Mouse (Mus musculus) hindbrain, postnatal 0 days (tissue): Measurements from ENCODE around the gene Garem2. TPM values are rescaled to one million over a fixed set of nuclear protein-coding genes. Genes with fewer than 3 reads are reported as not detected.

ENCODE experiments used
- ATAC-seq: fragments of 200-750 bp; cut with Nextera tagmentation; 2 replicates; pipeline ENCODE4 v1.8.0; 2017; ENCODE audit warnings: mild to moderate bottlenecking, moderate TSS enrichment, moderate library complexity
- DNase-seq: peaks from one replicate; pipeline ENCODE4 v3.0.0-alpha.2; 2015; ENCODE audit warnings: low spot score
- H3K27ac ChIP-seq: fragments of 300-500 bp; sonication (generic); 2 replicates; pipeline ENCODE4 v1.5.1; 2014; ENCODE audit warnings: mild to moderate bottlenecking
- H3K27me3 ChIP-seq: fragments of 300-500 bp; sonication (generic); 2 replicates; pipeline ENCODE4 v1.6.1; 2014; ENCODE audit warnings: low read length, mixed read lengths; ENCODE audit not compliant: insufficient read depth
- H3K36me3 ChIP-seq: fragments of 300-500 bp; sonication (generic); 2 replicates; pipeline ENCODE4 v1.6.1; 2014; ENCODE audit warnings: low read length, mixed read lengths; ENCODE audit not compliant: insufficient read depth
- H3K4me1 ChIP-seq: fragments of 300-500 bp; sonication (generic); 2 replicates; pipeline ENCODE4 v1.6.1; 2014; ENCODE audit warnings: antibody characterized with exemption, low read length, mixed read lengths; ENCODE audit not compliant: insufficient read depth
- H3K4me2 ChIP-seq: fragments of 300-500 bp; sonication (generic); 2 replicates; pipeline ENCODE4 v1.6.1; 2014; ENCODE audit warnings: low read depth, mild to moderate bottlenecking, low read length, moderate library complexity, mixed read lengths
- H3K4me3 ChIP-seq: fragments of 300-500 bp; sonication (generic); 2 replicates; pipeline ENCODE4 v1.5.1; 2014; ENCODE audit warnings: low read length
- H3K9ac ChIP-seq: fragments of 300-500 bp; sonication (generic); replicated peaks from 2 replicates; pipeline ENCODE4 v1.6.1; 2014; ENCODE audit warnings: mild to moderate bottlenecking, low read length, moderate library complexity, mixed read lengths
- H3K9me3 ChIP-seq: fragments of 300-500 bp; sonication (generic); 2 replicates; pipeline ENCODE4 v1.6.1; 2016; ENCODE audit warnings: low read length, mixed read lengths
- CTCF ChIP-seq: IDR thresholded peaks from 2 replicates; pipeline ENCODE4 v1.5.1; 2016; ENCODE audit warnings: antibody characterized with exemption, control low read depth, low read depth
- WGBS: fragments of 180-500 bp; shearing (Covaris S2); extraction: QIAGEN DNeasy Blood & Tissue Kit; methylation state at CpG from one replicate; pipeline ENCODE4 v1.1.7; 2014; 5-methylcytosine and 5-hydroxymethylcytosine counted together
- polyA plus RNA-seq: library from polyadenylated mRNA; unstranded; fragments of >200 nt; fragmentation: Nextera tagmentation; extraction: Ambion mirVana; gene quantifications from 2 replicates; pipeline ENCODE4 v1.2.1, GENCODE M21; 2015
- total RNA-seq: library from RNA; depleted of rRNA; stranded (reverse); fragments of >200 nt; gene quantifications from 2 replicates; pipeline ENCODE4 v1.2.3, GENCODE M21; 2014

Garem2 gene
- total and polyA plus RNA-seq, 2 experiments from 2014 or later: 9.7 to 26.7 TPM

- under 1% methylated on average over 53 of the region's 53 CpGs for WGBS
- TF ChIP-seq CTCF: peak; percentile 46
- H3K27ac ChIP-seq: peak within 1 kb of the TSS; percentile 91
- 0 out of 2 replicates have a peak, but pooled peaks cover 2% of the 10 kb centered on the region for H3K4me1 ChIP-seq
- no peaks in the 10 kb centered on the region for H3K27me3 ChIP-seq
- peak within 1 kb of the TSS; percentile 82 for H3K9ac ChIP-seq
- H3K36me3 ChIP-seq: no peaks in the 10 kb centered on the region
- peak; percentile 93 for ATAC-seq
- peak; percentile 94 for DNase-seq
- H3K4me3 ChIP-seq: peak within 1 kb of the TSS; percentile 98
- H3K4me2 ChIP-seq: peak within 1 kb of the TSS; percentile 76
- H3K9me3 ChIP-seq: no peaks in the 10 kb centered on the region
These were observed 49.8 kb downstream of the Garem2 start, which contains the start of the genes Hadha and Hadhb for GRCm38 (mm10) chr5:30154474-30155394. Gene Hadha, minus strand, starts transcription at chr5:30155162. Gene Hadhb, plus strand, starts transcription at chr5:30155248.

DNA sequence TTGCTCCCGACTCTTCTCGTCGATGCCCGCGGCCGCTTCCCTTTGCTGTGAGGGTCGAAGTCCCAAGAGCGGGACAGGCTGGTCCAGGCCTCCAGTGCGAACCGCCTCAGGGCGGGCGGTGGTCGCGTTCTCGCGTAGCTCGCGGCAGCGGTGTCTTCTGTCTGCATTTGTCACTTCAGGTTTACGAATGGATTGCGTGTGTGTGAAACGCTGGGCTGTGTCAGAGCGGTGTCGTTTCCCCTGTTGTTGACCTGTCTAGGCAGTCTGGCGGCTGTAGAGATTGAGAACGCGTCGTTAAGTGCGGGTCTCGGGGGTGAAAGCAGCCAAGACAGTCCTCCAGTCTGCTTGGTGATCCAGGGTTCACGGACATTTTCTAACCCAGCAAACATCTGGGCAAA, 50.4 kb downstream of the Garem2 start:
- Histone ChIP-seq H3K36me3 (no peaks in the 10 kb centered on the region), H3K27ac (peak overlapping the region; percentile 91), H3K4me3 (peak overlapping the region; percentile 98), H3K4me2 (peak overlapping the region; percentile 76), H3K27me3 (no peaks in the 10 kb centered on the region), H3K4me1 (0 out of 2 replicates have a peak, but pooled peaks cover 2% of the 10 kb centered on the region), H3K9ac (peak overlapping the region; percentile 82), H3K9me3 (no peaks in the 10 kb centered on the region)
- no peak for TF ChIP-seq CTCF
- WGBS: under 1% methylated on average over 31 of the region's 31 CpGs
- ATAC-seq (peak; percentile 79), DNase-seq (no peak)

DNA sequence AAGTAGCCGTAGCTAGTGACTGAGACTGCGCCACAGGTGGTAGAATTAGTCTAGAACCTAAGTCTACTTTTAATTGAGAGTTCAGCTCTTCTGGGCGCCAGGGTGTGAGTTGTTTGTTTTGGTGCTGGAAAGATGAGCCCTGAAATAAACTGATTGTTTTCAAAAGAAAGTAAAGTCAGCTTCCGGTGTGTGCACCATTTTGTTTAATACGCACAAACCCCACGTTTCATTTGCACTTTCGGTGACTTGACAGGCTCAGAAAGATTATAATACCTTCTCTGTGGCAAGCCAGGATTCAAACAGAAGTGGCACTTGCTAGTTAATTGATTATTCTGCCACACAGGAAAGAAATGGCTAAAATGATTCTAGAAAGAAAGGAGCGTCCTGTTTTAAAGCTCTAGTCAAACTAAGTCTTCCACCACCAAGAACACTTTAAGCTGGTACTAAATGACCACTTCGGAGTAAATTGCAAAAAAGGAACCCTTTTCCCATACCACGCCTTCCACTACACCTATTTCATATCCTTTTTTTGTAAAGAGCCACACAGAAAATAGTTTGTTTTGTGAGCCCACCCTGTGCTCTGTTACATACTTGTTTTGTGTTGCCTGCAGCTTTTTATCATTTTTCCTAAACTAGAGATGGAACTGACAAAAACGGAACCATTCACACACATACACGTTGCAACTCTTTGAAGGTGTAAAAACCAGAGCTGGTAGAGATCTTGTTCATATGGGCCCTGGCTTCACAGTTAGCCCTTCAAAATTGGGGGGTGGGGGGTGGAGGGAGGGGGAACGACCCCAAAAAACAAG, 51.1 kb downstream of the Garem2 start:
- Histone ChIP-seq H3K9ac (peak overlapping the region; percentile 82), H3K4me3 (peak overlapping the region; percentile 98), H3K36me3 (no peaks in the 10 kb centered on the region), H3K27ac (peak overlapping the region; percentile 91), H3K4me1 (0 out of 2 replicates have a peak, but pooled peaks cover 2% of the 10 kb centered on the region), H3K27me3 (no peaks in the 10 kb centered on the region), H3K4me2 (peak overlapping the region; percentile 76), H3K9me3 (no peaks in the 10 kb centered on the region)
- 34% methylated on average over 13 of the region's 13 CpGs for WGBS
- DNase-seq (peak; percentile 45), ATAC-seq (no peak)
- no peak for TF ChIP-seq CTCF

- no peak overlapping the region for H3K4me3 ChIP-seq
- ATAC-seq (no peak), DNase-seq (no peak)
- 80% methylated on average over 6 of the region's 6 CpGs for WGBS
- no peak for TF ChIP-seq CTCF
- no peaks in the 10 kb centered on the region for H3K9me3 ChIP-seq
- no peak overlapping the region for H3K27ac ChIP-seq
- no peaks in the 10 kb centered on the region for H3K27me3 ChIP-seq
- H3K36me3 ChIP-seq: no peaks in the 10 kb centered on the region
- no peak overlapping the region for H3K9ac ChIP-seq
- no peaks in the 10 kb centered on the region for H3K4me1 ChIP-seq
- no peak overlapping the region for H3K4me2 ChIP-seq
These were observed 54.6 kb downstream of the Garem2 start for GRCm38 (mm10) chr5:30159601-30160000.

- no peaks in the 10 kb centered on the region for H3K36me3 ChIP-seq
- H3K9me3 ChIP-seq: no peaks in the 10 kb centered on the region
- H3K4me2 ChIP-seq: no peak overlapping the region
- no peaks in the 10 kb centered on the region for H3K27me3 ChIP-seq
- no peak overlapping the region for H3K27ac ChIP-seq
- ATAC-seq (no peak), DNase-seq (no peak)
- TF ChIP-seq CTCF: no peak
- no peak overlapping the region for H3K4me3 ChIP-seq
- no peaks in the 10 kb centered on the region for H3K4me1 ChIP-seq
- H3K9ac ChIP-seq: no peak overlapping the region
- WGBS: 84% methylated on average over 1 of the region's 1 CpGs
These were observed 56.9 kb downstream of the Garem2 start for GRCm38 (mm10) chr5:30161836-30162235.

DNA sequence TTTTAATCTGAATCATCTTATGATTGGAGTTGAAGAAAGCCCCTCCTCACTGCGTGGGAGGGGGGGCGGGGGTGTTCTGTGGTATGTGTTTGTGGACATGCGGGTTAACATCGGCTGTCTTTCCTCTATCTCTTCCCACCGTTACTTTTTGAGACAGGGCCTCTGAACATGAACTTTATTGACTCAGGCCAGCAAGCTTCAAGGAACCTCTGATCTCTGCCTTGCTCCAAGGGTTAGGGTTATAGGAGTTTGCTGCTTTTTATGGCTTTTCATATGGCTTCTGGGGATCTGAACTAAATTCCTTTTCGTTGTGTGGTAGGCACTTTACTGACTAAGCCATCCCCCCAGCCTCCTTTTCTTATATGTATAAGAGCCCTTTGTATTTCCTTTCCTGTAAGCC, 57.4 kb downstream of the Garem2 start:
- no peak overlapping the region for H3K9ac ChIP-seq
- ATAC-seq (no peak), DNase-seq (no peak)
- H3K4me2 ChIP-seq: no peak overlapping the region
- TF ChIP-seq CTCF: no peak
- no peak overlapping the region for H3K4me3 ChIP-seq
- no peaks in the 10 kb centered on the region for H3K9me3 ChIP-seq
- no peaks in the 10 kb centered on the region for H3K36me3 ChIP-seq
- 84% methylated on average over 6 of the region's 6 CpGs for WGBS
- no peaks in the 10 kb centered on the region for H3K4me1 ChIP-seq
- no peaks in the 10 kb centered on the region for H3K27me3 ChIP-seq
- no peak overlapping the region for H3K27ac ChIP-seq
